Mouse (Mus musculus) layer of hippocampus, postnatal 25 days (tissue): ENCODE data around the gene Pcmt1. TPM values are rescaled to one million over a fixed set of nuclear protein-coding genes. Genes with fewer than 3 reads are reported as not detected.
"Not testable (repeated sequence)": the region's sequence is repeated elsewhere in the genome, so short reads cannot be mapped to it uniquely, and the experiment has no call there.

Source experiments
- DNase-seq, 2 experiments: peaks; one replicate each; pipeline ENCODE4 v3.0.0; 2022; ENCODE audit warnings: mixed read lengths in 2 of 2, low spot score in 1 of 2; ENCODE audit errors: extremely low spot score in 1 of 2
- total RNA-seq, 2 experiments: library from RNA; stranded (reverse); gene quantifications; 2 replicates each; pipeline ENCODE4 v1.2.3; 2021

The Pcmt1 gene
- total RNA-seq, 2 experiments from 2014 or later = 148 to 161 TPM

DNA sequence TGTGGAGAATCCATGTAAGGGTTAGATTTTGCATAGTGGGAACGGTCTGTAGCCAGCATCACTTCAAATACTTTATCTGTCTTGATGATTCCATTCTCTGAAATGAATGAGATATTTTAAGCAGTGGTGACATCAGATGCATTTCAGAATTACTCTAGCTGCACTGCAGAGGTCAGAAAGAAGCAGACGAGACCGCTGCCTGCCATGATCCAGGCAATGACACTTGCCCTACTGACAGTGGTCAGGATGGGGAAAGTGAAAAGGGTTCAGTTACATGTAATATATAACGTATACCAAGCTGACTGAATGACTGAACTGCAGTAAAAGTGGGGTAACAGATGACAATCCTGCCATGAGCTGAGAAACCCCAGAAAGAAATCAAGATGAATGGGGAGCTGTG lies 31.9 kb downstream of the Pcmt1 start:
- DNase-seq = no peak

GRCm38 (mm10) chr10:7645911-7646310 lies 35.0 kb downstream of the Pcmt1 start:
- DNase-seq = no peak

GRCm38 (mm10) chr10:7640366-7640765 lies 40.6 kb downstream of the Pcmt1 start:
- DNase-seq = no peak

- no peak for DNase-seq
Observed at GRCm38 (mm10) chr10:7630951-7631720, 49.8 kb downstream of the Pcmt1 start.

DNA sequence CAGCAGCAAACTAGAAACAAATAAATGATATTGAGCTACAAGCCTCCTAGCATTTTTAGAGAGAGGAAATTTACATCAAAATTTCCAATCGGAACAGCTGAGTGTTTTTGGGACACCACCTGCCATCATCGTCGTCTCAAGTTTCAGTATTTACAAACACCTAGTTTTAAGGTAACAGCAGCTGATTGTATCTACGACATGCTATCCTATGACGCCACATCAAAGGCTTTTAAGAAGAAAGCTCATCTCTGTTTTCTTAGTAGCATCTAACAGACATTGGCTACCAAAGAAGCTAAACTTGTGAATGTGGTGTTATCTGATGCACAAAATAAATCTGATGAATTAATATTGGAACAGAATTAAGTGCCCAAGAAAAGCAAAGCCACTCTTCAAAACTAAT lies 50.6 kb downstream of the Pcmt1 start:
- no peak for DNase-seq

DNA sequence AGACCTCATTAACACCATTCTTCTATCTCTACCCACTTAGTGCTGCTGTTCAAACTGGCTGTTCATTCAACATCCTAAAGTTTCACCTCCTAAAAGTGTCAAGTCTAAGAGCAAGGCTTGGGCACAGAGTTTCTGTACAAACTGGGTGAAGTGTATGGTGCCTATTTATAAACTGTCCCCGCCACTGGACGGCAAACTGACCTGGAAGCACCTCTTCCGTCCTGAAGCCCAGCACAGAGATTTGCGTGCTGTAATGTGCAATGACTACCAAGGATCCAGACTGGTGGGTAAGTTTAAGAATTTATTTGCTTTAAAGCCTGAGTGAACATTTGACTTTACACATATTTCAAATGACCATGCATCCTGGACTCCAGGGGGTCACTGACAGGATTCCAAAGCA lies 51.8 kb downstream of the Pcmt1 start:
- no peak for DNase-seq

DNA sequence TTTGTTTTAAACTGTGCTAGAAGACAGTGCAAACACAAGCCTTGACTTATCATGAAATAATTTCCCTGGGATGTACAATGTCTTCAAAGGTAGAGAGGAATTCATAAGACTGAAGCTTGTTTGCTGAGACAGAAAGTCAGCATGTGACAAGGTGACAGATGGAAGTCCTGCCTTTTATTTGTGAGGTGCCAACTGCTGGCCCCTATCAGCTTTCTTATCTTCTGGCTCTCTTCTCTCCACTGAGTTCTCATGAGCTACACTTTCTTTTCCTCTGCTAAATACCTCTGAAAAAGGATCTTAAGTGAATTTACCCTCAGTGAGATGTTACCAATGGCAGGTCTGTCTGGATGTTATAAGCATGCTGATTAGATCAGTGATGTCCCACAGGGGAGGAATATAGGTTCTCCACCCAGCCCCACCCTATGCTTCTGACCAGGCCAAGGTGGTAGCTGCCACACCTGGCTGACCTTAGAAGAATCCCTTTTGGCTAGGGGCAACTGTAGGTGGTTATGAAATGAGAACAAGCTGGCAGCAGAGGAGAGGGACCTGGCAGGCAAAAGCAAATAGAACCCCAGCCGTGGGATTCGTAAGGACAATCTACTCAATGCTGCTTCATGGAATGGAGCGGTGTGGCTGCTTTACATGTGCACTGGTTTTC lies 56.9 kb downstream of the Pcmt1 start:
- no peak for DNase-seq

GRCm38 (mm10) chr10:7622378-7622777 lies 58.6 kb downstream of the Pcmt1 start:
- no peak for DNase-seq

- no peak for DNase-seq
Observed at GRCm38 (mm10) chr10:7620723-7621122, 60.2 kb downstream of the Pcmt1 start.

- no peak for DNase-seq
Observed at GRCm38 (mm10) chr10:7619821-7620241, 61.1 kb downstream of the Pcmt1 start.

DNA sequence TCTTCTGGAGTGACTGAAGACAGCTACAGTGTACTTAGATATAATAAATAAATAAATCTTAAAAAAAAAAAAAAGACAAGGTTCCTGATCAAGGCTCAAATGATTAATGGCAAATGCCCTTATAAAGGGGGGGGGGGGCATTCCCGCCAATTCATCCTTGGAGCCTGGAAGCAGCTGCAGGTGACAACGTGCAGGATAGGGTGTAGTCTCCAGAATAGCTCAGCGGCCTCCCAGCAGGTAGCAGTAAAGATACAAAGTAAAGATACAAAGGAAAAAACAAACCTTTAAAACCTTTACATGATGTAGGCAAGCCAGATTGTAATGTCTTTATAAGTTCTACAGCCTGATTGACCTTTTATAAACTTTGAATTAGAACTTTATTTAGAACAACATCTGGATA lies 63.4 kb downstream of the Pcmt1 start:
- DNase-seq = not testable (repeated sequence)

DNA sequence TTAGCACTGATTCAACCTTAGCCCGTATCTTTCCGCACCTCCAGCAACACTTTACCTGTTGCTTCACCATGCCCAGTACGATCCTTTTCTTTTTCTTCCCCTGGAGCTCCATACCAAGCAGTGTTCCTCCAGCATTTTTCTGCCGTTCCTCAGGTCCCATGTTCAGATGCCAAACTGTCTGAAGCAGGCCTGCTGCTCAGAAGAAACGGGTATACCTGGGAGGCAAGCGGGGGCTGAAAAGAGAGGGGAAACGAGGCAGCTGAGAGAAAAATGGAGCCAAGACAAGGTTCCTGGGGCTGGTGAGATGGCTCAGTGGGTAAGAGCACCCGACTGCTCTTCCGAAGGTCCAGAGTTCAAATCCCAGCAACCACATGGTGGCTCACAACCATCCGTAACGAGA lies 63.8 kb downstream of the Pcmt1 start:
- not testable (repeated sequence) for DNase-seq

GRCm38 (mm10) chr10:7614834-7615233 lies 66.1 kb downstream of the Pcmt1 start:
- no peak for DNase-seq

DNA sequence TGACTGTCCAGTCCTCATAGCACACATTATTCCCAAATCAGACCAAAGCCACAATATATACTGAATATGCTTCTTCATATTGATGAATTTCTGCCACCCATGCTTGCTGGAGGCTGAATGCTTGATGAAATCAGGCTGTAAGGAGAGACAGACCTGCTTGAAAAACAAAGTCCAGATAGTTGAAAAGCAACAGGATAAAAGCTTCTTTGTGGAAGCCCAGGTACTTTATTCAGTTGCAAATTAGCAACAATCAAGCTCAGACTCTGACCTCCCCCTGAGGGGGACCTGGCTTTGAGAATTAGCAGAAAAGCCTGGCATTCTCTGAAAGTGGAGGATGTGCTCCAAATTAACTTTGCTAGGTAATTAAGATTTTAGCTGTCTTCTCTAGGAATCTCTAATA lies 68.7 kb downstream of the Pcmt1 start:
- DNase-seq = not testable (repeated sequence)

DNA sequence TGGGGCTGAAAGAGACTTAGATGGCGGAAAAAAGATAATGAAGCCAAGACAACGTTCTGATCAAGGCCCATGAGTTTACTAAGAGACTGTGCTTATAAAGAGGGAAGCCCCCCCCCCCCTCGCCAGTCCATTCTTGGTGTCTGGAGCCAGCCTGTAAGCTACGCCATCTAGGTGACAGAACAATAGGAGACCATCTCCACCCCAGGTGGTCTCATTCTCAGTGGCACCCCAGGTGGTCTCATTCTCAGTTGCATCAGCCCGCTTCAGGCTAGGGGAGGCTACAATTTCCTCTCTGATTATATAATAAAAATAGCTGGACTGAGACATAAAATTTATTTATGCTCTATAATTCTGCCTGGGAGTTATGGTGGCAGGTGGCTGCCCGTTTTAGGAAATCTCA lies 69.3 kb downstream of the Pcmt1 start:
- DNase-seq = no peak

DNA sequence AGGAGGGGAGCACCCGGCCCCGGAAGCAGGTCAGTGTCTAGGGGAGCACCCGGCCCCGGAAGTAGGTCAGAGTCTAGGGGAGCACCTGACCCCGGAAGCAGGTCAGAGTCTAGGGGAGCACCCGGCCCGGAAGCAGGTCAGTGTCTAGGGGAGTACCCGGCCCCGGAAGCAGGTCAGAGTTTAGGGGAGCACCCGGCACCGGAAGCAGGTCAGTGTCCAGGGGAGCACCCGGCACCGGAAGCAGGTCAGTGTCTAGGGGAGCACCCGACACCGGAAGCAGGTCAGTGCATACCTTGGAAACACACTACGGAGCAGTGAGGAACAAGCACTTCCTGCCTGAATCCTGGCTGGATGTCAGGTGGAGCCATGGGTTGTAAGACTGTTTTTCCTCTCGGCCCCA lies 72.3 kb downstream of the Pcmt1 start:
- DNase-seq = no peak

DNA sequence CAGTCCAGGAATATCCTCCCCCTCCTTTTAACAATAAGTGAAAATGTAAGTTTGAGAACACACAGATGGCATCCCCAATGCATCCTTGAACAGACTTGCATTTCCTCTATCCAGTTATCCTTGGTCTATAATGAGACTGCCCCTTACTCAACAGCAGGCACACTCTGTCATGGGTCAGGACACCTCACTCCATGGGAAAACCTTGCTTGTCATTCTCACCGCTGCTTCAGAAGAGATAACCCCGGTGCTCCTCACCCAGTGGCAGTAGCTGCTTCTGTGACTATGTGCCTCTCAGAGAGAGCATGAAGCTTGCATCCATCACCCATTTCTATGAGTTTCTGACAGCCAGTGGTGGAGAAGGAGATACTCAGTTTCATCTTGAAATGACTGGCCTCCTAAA lies 74.5 kb downstream of the Pcmt1 start:
- no peak for DNase-seq

DNA sequence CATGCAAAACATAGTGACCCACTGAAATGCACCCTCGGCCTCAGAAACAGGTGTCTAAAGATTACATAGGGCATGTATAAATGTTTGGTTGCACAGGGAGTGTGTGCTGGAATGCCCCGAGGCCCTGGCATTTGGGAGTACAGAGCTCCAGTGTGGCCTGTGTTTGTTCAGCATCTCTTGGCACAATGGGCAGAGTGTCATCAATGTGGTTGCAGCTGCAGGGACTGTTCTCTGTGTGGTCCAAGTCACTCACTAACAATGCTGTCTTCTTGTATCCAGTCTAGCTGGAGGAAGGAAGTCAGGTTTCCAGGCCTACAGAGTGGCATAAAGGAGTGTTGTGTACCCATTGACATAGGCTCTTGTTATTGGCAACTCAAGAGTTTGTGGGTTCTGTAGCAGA lies 75.8 kb downstream of the Pcmt1 start:
- DNase-seq = no peak

DNA sequence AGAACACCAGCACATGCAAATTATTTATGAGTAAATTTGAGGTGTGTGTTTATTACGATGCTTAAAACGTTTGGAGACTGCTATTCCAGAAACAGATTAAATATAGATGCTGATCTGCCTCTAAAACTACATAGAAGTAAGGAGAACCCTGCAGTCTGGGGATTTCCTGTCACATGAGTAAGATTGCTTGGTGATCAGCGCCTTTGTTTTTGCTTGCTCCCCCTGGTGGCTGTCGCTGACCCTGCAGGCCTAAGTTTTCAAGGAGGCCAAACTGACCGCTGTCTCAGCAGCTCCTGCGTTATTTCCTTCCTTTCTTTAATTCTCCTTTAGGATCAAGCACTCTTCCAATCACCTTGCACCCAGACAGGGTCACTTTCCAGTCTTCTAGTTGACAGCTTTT lies 80.3 kb downstream of the Pcmt1 start:
- peak; percentile 64 to 86 for DNase-seq

DNA sequence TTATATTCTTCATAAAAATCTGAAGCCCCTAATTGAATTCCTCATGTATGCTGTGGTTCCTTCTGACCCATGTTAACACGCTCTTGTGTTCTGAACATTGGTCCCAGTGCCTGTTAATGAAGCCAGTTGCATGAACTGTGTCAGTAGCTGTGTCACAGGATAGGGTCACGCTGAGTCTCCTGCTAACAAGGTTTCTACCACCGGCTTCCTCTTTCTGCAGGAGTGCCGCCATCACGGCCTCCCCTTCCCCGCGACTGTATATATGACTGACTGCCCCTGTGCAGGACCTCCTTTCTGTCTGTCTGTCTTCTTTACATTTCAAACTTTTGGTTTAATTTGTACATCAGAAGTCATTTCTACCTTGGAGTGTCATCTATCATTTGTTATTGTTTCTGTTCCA lies 82.8 kb downstream of the Pcmt1 start:
- no peak for DNase-seq

DNA sequence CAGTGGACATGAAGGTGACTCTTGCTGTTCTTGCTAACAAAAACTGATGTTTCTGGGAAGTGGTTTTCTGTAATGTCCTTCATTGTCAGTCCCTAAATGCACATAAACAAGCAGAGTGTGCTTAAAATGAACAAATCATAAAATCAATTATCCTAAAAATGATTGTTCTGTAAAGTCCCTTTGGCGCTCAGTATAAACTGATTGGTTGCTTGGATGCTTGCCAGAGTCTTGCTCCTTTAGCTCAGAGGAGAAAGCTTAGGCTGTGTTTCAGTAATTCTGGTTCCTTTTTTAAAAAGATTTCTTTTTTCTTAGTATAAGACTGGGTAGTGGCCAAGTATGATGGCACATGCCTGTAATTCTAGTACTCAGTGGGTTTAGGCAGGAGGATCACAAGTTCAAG lies 84.7 kb downstream of the Pcmt1 start:
- DNase-seq = no peak

DNA sequence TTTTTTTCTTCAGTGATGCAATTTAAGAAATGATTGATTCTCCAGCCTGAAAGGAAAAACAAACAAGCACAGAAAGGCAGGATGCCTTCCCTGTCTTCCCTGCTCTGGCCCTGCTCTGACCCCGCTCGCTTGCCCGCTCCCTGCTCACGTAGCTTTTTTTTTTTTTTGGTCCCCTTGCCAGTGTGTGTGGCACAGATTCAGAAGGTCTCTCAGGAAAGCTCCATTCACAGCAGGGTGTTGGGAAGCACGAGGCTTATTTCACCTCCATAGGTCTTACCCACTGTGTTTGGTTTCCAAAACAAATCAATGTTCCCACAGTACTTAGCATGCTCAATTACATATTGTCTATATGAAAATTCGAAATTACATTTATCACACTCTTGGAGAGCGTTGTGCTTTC lies 86.1 kb downstream of the Pcmt1 start:
- DNase-seq = no peak
